Mouse (Mus musculus) olfactory bulb, adult 2 months (tissue): ENCODE measurements around the gene Duox2.

ENCODE experiments used
- CTCF ChIP-seq: fragments of 200-500 bp; IDR thresholded peaks from 2 replicates; pipeline ENCODE4 v1.5.1; 2012; ENCODE audit warnings: low read depth, mild to moderate bottlenecking, low read length, moderate library complexity; ENCODE audit not compliant: insufficient read depth
- POLR2A ChIP-seq: fragments of 200-500 bp; IDR thresholded peaks from 2 replicates; pipeline ENCODE4 v1.6.1; 2012; ENCODE audit warnings: mild to moderate bottlenecking, low read depth, low read length, moderate library complexity; ENCODE audit not compliant: insufficient read depth

DNA sequence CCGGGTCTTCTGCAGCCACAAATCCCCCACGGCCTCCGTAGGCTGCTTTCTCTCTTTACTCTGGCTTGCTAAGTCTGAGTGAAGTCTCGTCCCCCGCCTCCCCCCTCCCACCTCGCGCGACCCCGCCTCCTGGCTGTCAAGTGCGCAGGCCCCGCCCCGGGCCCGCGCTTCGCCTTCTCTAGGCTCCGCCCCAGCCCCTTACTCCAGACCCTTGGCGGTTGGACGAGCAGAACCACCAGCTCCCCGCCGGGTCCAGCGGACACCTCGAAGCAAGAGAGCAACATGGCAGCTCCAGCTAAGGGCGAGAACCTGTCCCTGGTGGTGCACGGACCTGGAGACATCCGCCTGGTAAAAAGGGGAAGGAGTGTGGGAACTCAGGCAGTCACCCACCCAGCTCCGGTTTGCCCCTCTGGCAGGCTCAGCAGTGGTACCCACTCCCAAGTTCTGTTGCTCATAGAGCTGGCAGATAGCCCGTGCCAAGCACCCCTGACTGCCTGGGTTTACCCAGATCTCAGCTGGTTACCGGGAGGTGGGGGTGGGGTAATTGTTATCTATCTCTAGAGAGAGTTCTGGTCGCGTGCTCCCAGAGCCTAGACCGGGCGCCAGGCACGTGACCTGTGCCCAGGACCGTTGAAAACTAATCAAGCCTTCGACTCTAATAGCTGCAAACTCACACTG lies 63.5 kb downstream of the Duox2 start, which contains the start of gene Sord:
- TF ChIP-seq CTCF (no peak), POLR2A (no peak; the same call in 1 of the 2 replicates)
